Mouse (Mus musculus) right cerebral cortex, postnatal 4 days (tissue): Measurements from ENCODE around the gene Tex44.

Experiments
- DNase-seq: peaks from one replicate; pipeline ENCODE4 v3.0.0-alpha.2; 2022

The Tex44 gene

DNA sequence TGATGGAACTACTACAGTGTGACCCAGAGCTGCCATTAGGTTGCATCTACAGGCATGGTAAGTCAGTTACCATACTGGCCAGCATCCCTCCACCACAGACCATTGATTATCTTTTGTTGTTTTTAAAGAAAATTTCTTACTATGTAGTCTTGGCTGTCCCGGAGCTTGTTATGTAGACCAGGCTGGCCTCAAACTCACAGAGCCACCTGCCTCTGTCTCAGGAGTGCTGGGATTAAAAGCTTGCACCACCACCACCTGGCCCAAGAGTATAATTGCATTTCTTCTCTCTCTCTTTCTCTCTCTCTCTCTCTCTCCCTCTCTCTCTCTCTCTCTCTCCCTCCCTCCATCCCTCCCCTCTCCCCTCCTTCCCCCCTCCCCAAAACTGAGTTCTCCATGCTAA is 1.8 kb upstream of the Tex44 start:
- no peak for DNase-seq

DNA sequence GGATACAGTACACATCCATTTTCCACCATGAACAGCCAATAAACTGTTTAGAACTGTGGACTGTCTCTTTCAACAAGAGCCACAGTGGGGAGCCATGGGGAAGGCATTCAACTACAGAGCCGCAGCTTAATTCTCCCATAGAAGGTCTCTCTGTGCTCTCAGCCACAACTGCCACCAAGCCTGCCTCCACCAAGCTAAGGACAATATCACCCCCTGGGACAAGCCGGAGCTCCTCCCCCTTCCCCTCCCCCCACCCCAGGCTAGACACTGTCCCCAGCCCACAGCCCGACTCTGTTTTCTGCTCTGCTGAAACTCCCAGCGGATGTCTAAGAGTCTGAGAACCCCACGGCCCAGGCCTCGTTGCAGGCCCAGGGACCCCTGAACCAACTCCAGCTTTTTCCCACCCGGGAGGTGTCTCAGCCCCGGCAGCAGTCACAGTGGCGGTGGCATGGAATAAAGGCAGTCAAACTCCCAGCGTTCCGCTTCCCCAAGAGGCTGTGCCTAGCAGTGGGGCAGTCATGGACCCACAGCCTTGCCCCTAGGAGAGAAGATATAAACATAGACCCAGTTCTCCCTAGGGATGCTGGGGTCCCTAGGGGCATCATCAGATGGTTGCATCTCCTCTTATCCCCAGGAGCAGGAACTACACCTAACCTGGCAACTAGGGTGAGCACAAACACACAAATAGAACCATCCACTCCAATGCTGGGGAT is 1.1 kb upstream of the Tex44 start:
- no peak for DNase-seq

GRCm38 (mm10) chr1:86430056-86430455 is 3.9 kb downstream of the Tex44 start:
- DNase-seq: peak; percentile 79

- DNase-seq: no peak
Observed at GRCm38 (mm10) chr1:86432778-86433177, 6.6 kb downstream of the Tex44 start.

DNA sequence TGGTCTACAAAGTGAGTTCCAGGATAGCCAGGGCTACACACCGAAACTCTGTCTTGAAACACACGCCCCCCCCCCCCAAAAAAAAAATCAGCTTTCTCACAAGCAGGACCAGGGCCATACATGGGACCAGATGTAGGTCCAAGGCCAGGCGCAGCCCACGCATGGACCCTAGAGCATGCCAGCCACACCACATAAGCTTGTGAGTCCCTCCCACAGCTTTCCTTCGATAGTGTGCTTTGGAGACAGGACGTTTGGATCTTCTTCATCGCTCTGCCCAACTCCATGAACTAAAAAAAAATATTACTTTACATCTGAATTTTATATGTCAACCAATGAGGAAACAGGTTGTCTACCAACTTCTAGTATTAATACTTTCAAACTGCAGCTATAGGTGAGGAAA is 7.2 kb downstream of the Tex44 start:
- DNase-seq: no peak

GRCm38 (mm10) chr1:86434001-86434400 is 7.9 kb downstream of the Tex44 start:
- DNase-seq: peak; percentile 68

- peak; percentile 98 for DNase-seq
Observed at GRCm38 (mm10) chr1:86434439-86435201, 8.5 kb downstream of the Tex44 start.

GRCm38 (mm10) chr1:86435302-86435821 is 9.2 kb downstream of the Tex44 start:
- peak; percentile 65 for DNase-seq

DNA sequence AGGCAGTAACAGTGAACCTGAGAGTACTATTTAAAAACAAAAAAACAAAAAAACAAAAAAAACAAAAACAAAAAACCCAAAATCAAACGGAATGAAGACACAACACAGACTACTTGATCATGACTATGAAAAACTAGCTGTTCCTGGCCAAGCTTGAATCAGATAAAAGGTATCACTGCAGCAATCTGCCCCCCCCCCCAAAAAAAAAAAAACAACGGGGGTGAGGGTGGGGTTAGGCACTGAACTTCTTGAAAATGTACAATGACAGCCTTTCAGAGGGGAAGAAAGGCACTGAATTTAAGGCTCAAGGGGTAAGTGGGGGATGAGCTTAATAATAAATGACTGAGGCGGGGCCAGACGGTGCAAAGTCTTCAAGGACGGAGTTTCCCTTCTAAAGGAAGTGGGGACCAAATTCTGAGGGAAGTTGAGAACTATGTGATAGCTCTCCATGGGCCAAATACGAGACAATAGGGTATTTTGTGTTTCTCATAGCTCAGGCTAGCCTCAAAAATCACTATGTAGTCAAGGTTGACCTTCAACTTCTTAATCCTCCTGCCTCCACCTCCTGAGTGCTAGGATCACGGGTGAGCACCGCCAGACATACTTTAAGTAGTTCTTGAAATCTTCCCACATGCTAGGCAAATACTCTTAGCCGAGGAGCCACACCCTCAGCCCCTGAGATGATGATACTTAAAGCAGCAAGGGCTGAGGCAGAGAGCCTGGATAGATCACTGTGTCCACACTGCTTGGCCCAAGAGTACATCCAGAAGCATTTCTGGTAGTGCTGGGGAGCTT is 11.3 kb downstream of the Tex44 start:
- DNase-seq: no peak

DNA sequence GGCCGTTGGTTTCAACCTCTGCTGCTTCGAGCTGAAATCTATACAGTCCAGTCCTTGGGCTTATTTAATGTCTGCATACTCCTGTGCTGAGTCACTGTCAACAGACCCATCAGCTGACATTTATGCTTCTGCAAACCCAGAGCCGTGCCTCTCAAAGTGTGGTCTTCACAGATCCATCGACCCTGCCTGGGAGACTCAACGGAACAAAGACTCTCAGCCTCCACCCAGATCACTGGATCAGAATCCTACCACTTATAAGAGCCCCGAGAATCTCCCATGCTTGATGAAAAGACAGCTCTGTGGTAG is 11.8 kb downstream of the Tex44 start:
- no peak for DNase-seq

DNA sequence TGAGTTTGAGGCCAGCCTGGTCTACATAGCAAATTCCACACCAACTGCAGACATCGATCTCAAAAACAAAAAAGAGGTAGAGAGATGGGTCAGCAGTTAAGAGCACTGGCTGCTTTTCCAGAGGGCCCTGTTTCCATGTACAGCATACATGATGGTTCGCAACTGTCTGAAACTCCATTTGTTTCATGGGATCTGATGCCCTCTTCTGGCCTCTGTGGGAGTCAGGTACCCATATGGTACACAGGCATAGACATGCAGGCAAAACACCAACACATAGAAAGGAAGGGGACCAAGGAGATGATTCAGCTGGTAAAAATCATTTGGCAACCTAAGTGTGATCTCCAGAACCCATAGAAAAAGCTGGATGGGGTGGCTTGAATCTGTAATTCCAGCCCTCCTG is 12.4 kb downstream of the Tex44 start:
- no peak for DNase-seq

DNA sequence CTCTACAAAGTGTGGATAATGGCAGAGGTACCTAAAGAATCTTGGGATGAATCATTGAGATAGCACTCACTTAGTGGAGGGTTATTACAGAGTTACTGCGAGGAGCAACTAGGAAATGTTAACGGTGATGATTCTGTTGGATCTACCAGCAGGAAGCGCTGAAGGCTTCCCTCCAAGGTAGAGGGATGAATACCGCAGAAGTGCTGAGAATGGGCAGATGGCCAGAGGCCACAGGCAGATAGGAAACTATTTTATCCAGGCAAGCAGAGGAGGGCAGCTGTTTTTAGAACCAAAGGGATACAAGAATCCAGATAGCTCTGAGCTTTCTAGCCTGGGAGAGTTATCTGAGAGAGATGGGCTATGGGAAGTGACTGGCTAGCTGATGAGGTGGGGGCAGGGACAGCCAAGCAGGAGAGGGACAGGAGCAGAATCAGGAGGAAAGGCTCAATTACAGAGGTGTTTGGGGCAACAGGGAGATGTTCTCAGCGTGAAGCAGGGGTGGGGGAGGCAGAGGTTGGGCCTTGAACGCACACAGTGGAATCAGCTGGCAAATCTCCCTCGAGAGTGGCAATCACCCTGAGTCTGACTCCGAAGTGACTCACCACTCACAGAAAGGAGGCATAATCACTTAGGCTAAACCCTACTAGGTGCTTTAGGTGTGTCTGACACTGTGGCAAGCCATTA is 13.5 kb downstream of the Tex44 start:
- DNase-seq: no peak

DNA sequence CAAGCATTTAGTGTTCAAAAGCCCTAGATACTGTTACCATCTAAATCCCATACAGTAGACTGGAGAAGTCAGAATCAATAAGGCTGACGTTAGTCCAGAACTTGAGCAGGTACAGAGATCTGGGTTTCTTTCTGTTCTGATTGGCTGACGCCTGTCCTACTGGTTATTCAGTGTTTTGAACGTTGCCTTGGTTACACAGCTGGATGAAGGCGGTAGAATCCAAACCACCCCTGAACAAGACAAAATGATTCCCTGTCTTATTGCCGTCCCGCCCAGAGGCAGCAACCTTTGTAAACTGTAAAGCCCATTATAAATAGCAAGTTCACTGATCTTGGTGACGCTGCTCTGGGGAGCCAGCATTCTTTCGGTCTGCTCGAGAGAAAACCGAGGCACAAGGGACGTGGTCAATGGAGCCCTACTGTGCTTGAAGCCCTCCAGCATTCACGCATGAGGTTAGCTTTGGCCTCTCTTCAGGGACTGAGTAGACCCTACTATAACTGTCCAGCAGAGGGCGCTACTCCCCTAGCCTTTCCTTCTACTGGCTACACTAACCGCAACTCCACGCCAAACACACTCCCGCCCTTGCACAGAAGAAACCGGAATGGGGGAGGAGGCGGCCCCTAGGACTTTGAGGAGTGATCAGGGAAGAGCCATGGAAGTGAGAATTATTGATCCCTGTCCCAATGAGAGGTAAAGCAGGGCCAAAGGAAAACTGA is 14.2 kb downstream of the Tex44 start:
- DNase-seq: peak; percentile 98

DNA sequence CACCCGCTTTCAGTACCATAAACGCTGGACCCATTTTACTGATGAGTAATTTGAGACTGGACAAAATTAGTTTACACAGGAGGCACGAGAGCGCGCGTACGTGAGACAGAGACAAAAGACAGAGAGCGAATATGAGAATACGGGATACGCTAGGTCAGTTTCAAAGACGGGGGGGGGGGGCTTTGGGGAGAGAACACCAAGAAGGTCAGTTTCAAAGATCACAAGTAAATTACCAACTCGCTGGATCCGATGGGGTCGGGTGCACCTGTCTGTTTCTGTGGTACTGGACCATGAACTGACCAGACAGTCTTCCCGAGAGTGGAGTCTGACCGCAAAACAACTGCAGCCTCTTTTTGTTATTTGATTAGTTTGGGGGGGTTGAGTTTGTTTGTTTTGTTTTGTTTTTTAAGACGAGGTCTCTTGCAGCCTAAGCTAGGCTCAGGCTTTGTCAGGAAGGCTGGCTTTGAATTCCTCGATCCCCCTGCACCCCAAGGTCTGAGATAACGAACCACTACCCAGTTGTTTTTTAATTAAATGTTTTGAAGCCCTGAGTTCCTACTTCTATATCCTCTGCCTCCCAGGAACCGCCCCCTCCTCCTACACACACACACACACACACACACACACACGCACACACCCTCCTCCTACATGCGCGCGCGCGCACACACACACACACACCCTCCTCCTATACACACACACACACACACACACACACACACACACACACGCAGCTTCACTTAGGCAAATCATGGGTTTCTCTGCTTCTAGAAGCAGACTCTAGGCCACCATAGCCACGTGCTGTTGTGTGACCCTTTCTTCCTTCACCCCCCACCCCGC is 15.0 kb downstream of the Tex44 start:
- peak; percentile 76 for DNase-seq

GRCm38 (mm10) chr1:86441724-86441979 is 15.5 kb downstream of the Tex44 start:
- DNase-seq: no peak

- DNase-seq: peak; percentile 83
Observed at GRCm38 (mm10) chr1:86441980-86442831, 16.1 kb downstream of the Tex44 start.

DNA sequence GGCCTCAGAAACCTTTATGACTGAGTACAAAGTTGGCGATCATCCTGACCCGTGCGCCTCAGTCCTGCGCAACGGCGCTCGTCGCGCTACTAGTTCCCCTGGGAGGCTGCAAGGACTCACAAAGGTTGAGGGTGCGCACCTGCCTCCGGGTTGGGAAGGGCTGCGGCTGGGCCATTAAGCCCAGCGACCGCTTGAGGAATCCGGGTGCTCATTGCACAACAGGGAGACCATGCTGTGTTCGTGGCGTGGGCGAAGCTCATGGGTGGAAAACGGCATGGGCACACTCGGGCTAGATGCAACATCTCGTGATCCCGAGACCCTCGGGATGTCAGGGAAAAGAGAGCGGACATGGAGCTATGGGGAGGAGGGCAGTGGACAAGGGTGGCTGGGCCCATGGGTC is 16.7 kb downstream of the Tex44 start:
- DNase-seq: no peak

DNA sequence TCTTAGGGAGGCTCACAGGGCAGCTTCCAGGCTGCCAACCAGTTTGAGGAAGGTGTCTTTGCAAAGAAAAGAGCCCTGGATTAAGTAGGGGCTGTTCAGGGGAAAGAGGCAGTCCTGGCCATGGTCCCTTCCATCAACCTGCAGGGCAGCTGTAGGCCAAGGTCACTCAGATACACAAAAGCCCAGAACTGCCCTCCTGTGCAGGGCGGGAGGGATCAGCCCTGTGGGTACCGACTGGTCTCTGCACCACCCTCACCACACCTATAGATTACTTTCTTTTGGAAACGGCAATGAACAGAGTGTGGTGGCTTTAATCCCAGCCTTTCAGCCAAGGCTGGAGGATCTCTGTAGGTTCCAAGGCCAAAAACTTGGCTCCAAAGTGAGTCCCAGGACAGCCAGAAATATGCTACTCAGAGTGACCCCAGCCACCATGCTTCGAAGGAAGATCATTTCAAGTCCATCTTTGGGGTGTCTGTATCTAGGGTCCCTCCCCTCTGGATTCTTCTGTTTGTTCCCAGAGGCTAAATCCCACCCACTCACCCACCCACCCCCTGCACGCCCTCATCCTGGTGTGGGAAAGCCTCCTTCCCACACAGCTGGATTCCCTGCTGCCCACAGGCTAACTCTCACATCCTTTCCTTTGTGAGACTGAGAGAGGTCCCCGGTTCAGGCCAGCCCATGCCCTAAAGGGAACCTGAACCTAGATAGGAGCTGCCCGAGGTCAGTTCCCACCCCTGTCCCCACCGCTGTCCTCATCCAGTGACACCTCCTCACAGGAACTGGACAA is 17.4 kb downstream of the Tex44 start:
- DNase-seq: no peak

- DNase-seq: no peak
Observed at GRCm38 (mm10) chr1:86447596-86448171, 21.6 kb downstream of the Tex44 start.
